Mouse (Mus musculus): Measurements from ENCODE around the gene BC037034.

DNA sequence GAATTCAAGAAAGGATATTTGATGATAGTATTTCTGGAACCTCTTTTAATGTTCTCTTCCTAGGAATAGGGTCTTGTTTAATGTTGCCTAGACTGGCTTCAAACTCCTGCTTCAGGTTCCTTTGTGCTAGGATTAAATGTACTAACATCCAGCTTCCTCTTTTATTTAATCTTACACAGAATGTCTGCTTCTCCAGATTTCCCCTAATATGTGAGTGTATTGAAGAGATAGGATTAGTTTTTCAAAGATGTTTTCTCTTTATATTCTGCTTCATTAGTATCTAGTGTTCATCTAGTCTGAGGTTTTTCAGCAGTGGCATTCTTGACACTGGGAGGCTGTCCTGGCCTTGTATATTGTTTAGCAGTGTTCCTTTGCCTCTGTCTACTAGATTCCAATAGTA lies 30.3 kb upstream of the BC037034 start:
- TF ChIP-seq CTCF (IDR thresholded peaks at IDR 0.05; ENCODE audit: insufficient read depth, low read depth, low read length) (no peak), POLR2A (IDR thresholded peaks at IDR 0.05; ENCODE audit: insufficient read depth, low read depth, low read length) (no peak)

All from olfactory bulb, adult 2 months (tissue).